Mouse (Mus musculus): ENCODE results near the gene Gm15130. TPM values are rescaled to one million over a fixed set of nuclear protein-coding genes. Genes with fewer than 3 reads are reported as not detected.

The Gm15130 gene
- not detected in 2 replicates for polyA plus RNA-seq (2021; fragmentation: Nextera tagmentation)
- long read RNA-seq, experiment 1, result 0 reads
- long read RNA-seq, experiment 2, result 0 reads

DNA sequence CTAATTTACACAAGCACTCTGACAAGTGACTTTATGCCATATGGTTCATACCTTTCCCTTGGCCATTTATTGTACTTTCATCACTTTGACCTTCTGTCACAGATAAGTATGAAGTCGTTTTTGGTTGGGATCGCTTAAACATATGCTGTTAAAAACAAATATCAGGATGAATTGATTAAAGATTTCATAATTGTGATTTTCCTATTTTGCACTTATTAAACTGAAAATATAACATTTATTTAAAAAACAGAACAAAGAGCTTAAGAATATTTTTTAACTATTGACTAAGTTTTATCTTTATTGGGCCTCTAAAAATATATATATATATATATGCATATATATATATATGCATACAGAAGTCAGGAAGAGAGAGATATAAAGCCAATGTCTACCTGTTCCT, at the start of gene Gm15130:
TSS of gene Gm15130 (minus strand) at position 101 of the 400 bp plus-strand sequence.

DNA sequence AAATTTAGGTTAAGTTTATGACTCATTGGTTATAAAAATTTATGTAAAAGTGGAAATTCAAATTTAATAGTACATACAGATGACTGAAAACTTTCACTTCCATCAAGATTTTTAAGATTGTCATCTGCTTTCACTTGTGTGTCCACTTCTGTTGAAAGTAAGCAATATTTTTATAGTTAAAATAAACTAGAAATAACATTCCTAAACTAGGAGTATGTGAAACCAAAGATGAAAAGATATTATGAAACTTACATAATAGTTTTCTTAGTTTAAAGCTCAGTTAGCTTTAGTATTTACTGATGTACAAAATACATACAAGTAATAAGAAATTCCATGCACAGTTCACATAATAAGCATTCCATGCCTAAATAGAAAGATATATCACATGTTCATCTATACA, 46.9 kb downstream of the Gm15130 start, which contains the start of gene Gm13941:
TSS of gene Gm13941 (minus strand) at position 101 of the 400 bp plus-strand sequence.

Other genes starting within 250 kb of the Gm15130 start
- gene Ano3, start 202.0 kb downstream of the Gm15130 start, polyA plus RNA-seq (2021; fragmentation: Nextera tagmentation), result 16.6 and 17.9 TPM in 2 replicates
- gene Gm13941, start 47.0 kb downstream of the Gm15130 start, polyA plus RNA-seq (2021; fragmentation: Nextera tagmentation), result not detected in 2 replicates
- gene 4930430A15Rik, start 76.7 kb upstream of the Gm15130 start, polyA plus RNA-seq (2021; fragmentation: Nextera tagmentation), result not detected in 2 replicates
- not detected in 2 replicates for gene Olfr1275, start 82.3 kb upstream of the Gm15130 start, polyA plus RNA-seq (2021; fragmentation: Nextera tagmentation)
- gene Olfr1276, start 101.6 kb upstream of the Gm15130 start, polyA plus RNA-seq (2021; fragmentation: Nextera tagmentation), result not detected in 2 replicates
- gene Olfr1277, start 121.2 kb upstream of the Gm15130 start, polyA plus RNA-seq (2021; fragmentation: Nextera tagmentation), result not detected in 2 replicates
- not detected in 2 replicates for gene Olfr1278, start 137.2 kb upstream of the Gm15130 start, polyA plus RNA-seq (2021; fragmentation: Nextera tagmentation)
- gene Olfr1279, start 147.7 kb upstream of the Gm15130 start, polyA plus RNA-seq (2021; fragmentation: Nextera tagmentation), result not detected in 2 replicates
- not detected in 2 replicates for gene Olfr1280, start 161.1 kb upstream of the Gm15130 start, polyA plus RNA-seq (2021; fragmentation: Nextera tagmentation)
- gene Olfr1281, start 173.6 kb upstream of the Gm15130 start, polyA plus RNA-seq (2021; fragmentation: Nextera tagmentation), result not detected in 2 replicates
- gene Olfr1282, start 183.1 kb upstream of the Gm15130 start, polyA plus RNA-seq (2021; fragmentation: Nextera tagmentation), result not detected in 2 replicates
- not detected in 2 replicates for gene Olfr1283, start 213.9 kb upstream of the Gm15130 start, polyA plus RNA-seq (2021; fragmentation: Nextera tagmentation)
- gene Olfr1284, start 222.6 kb upstream of the Gm15130 start, polyA plus RNA-seq (2021; fragmentation: Nextera tagmentation), result not detected in 2 replicates